Mouse (Mus musculus) midbrain, embryonic 14.5 days (tissue): ENCODE data around the gene Defb43. TPM values are rescaled to one million over a fixed set of nuclear protein-coding genes. Genes with fewer than 3 reads are reported as not detected.

Experiments
- ATAC-seq: fragments of 200-750 bp; cut with Nextera tagmentation; 2 replicates; pipeline ENCODE4 v1.8.0; 2017; ENCODE audit warnings: moderate number of reproducible peaks, moderate library complexity; ENCODE audit not compliant: low FRiP score, low TSS enrichment
- DNase-seq: peaks from one replicate; pipeline ENCODE4 v3.0.0-alpha.2; 2015
- H3K27ac ChIP-seq: fragments of 300-500 bp; sonication (generic); replicated peaks from 2 replicates; pipeline ENCODE4 v1.5.1; 2014; ENCODE audit warnings: mild to moderate bottlenecking, low read depth, low read length, moderate library complexity
- H3K27me3 ChIP-seq: fragments of 300-500 bp; sonication (generic); 2 replicates; pipeline ENCODE4 v1.6.1; 2014; ENCODE audit warnings: low read length, control low read depth, mixed read lengths; ENCODE audit not compliant: control insufficient read depth, insufficient read depth
- H3K36me3 ChIP-seq: fragments of 300-500 bp; sonication (generic); 2 replicates; pipeline ENCODE4 v1.6.1; 2014; ENCODE audit warnings: low read length, control low read depth; ENCODE audit not compliant: control insufficient read depth, insufficient read depth
- H3K4me1 ChIP-seq: fragments of 300-500 bp; sonication (generic); 2 replicates; pipeline ENCODE4 v1.6.1; 2014; ENCODE audit warnings: mild to moderate bottlenecking, antibody characterized with exemption, low read length, control low read depth; ENCODE audit not compliant: control insufficient read depth, insufficient read depth
- H3K4me2 ChIP-seq: fragments of 300-500 bp; sonication (generic); 2 replicates; pipeline ENCODE4 v1.6.1; 2014; ENCODE audit warnings: mild to moderate bottlenecking, low read length, moderate library complexity
- H3K4me3 ChIP-seq: fragments of 300-500 bp; sonication (generic); replicated peaks from 2 replicates; pipeline ENCODE4 v1.5.1; 2014; ENCODE audit warnings: low read depth, low read length
- H3K9ac ChIP-seq: fragments of 300-500 bp; sonication (generic); replicated peaks from 2 replicates; pipeline ENCODE4 v1.6.1; 2014; ENCODE audit warnings: mild to moderate bottlenecking, low read length, moderate library complexity
- H3K9me3 ChIP-seq: fragments of 300-500 bp; sonication (generic); 2 replicates; pipeline ENCODE4 v1.6.1; 2016; ENCODE audit warnings: low read length, control low read depth, mixed read lengths; ENCODE audit not compliant: control insufficient read depth
- WGBS: fragments of 180-500 bp; shearing (Covaris S2); extraction: QIAGEN DNeasy Blood & Tissue Kit; methylation state at CpG from one replicate; pipeline ENCODE4 v1.1.7; 2014; 5-methylcytosine and 5-hydroxymethylcytosine counted together
- polyA plus RNA-seq: library from polyadenylated mRNA; unstranded; fragments of >200 nt; fragmentation: Nextera tagmentation; extraction: Ambion mirVana; gene quantifications from 2 replicates; pipeline ENCODE4 v1.2.1, GENCODE M21; 2014

Defb43 gene
- polyA plus RNA-seq, 1 experiment from 2014 or later = not detected

DNA sequence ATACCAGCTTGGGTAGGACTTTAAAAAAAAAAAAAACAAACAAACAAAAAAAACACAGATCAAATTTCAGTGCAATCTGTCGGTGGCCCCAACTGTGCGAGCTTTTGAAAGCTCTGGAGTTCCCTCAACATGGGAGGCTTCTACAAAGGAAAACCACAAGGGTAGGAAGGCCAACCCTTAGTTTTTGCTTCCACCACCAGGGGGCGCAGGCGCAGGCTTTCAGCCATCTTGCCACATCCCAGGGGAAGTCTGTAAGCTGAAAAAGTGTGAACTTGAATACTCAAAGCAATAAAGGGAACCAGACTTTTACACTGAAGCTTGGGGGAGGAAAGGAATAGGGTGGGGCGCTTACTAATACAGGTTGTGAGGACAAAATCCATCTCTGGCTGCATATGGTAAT is 39.2 kb downstream of the Defb43 start:
- Histone ChIP-seq H3K36me3 (no peaks in the 10 kb centered on the region), H3K4me2 (no peak overlapping the region), H3K4me3 (no peak overlapping the region), H3K9me3 (no peaks in the 10 kb centered on the region), H3K27ac (no peak overlapping the region), H3K9ac (no peak overlapping the region), H3K27me3 (no peaks in the 10 kb centered on the region), H3K4me1 (no peaks in the 10 kb centered on the region)
- peak; percentile 64 for DNase-seq
- WGBS = 38% methylated on average over 5 of the region's 5 CpGs
- ATAC-seq = no peak

DNA sequence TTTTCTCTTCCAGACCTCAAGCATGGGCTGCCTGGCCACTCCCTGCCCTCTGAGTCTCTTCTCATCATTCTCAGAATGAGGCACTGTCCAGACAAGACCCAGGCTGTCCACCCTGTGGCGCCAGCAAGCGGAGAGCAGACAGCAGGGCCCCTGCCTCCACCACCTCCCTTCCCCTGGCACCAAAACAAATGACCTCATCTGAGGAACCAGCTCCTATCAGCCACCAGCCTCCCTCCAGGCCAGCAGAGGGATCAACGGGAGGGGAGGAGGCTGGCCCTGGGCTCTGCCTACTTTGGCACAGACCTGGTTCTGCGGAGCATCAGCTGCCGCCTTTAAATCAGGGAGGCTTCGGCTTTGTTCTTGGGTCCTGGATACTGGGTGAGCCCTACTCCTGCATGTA is 43.2 kb downstream of the Defb43 start:
- Histone ChIP-seq H3K4me2 (no peak overlapping the region), H3K4me3 (no peak overlapping the region), H3K27me3 (no peaks in the 10 kb centered on the region), H3K27ac (no peak overlapping the region), H3K9ac (no peak overlapping the region), H3K36me3 (no peaks in the 10 kb centered on the region), H3K4me1 (no peaks in the 10 kb centered on the region), H3K9me3 (no peaks in the 10 kb centered on the region)
- ATAC-seq (no peak), DNase-seq (peak; percentile 38)
- WGBS = 36% methylated on average over 6 of the region's 6 CpGs

DNA sequence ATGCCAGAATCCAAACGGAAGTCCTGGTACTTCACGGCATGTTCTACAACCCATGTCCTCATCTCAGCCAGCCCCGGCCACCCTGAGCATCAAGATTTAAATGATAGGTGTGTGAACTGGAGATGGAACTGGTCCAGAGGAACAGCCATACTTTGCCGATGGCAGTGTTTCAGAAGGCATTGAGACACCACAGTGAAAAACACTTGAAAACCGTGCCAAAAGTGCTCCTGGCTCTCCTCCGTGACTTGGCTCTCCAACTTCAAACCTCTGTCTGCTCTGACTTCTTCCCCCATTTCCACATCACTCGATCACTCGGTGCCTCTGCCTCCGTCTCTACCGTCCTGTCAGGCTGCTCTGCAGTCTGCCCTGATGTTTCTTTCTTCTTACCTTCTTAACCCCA is 48.8 kb downstream of the Defb43 start:
- Histone ChIP-seq H3K27ac (no peak overlapping the region), H3K9ac (no peak overlapping the region), H3K9me3 (no peaks in the 10 kb centered on the region), H3K27me3 (no peaks in the 10 kb centered on the region), H3K4me1 (no peaks in the 10 kb centered on the region), H3K4me2 (no peak overlapping the region), H3K4me3 (no peak overlapping the region), H3K36me3 (no peaks in the 10 kb centered on the region)
- 85% methylated on average over 10 of the region's 10 CpGs for WGBS
- DNase-seq = no peak
- no peak for ATAC-seq

DNA sequence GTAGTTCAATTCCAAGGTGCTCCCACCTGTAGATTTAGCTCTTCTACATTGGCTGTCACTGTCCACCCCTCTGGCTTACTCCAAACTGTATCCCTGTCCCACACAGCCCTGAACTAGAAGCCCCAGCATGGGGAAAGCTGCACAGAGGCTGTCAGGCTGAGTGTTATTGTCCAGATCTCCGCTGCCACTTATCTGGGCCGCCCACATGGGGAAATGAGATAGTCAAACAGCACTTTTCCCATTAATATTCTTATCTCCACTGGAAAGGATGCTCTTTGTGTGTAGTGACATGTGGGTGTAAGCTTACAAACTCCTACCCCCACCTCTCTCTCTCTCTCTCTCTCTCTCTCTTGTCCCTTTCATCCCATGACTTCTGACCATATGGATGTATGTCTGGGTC is 50.6 kb downstream of the Defb43 start:
- Histone ChIP-seq H3K27ac (no peak overlapping the region), H3K36me3 (no peaks in the 10 kb centered on the region), H3K4me2 (no peak overlapping the region), H3K9me3 (no peaks in the 10 kb centered on the region), H3K9ac (no peak overlapping the region), H3K4me1 (no peaks in the 10 kb centered on the region), H3K4me3 (no peak overlapping the region), H3K27me3 (no peaks in the 10 kb centered on the region)
- DNase-seq (no peak), ATAC-seq (no peak)
- 86% methylated on average over 2 of the region's 2 CpGs for WGBS

DNA sequence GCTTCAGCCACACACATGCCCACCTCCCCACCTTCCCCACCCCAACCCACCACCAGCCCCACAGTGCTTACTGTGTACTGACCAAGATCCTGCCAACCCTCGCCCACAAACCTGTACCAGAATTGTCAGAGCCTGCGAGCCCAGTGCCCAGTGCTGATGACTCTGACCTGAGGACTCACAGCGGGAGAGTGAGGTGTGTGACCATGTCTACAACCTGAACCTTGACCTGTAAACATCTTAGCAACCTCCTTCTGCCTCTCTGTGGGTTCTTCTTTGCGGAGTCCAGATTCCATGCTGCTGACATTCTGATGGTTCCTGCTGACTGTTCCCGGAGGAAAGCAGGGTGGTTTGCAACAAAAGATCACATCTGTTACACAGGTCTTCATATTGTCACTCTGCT is 53.8 kb downstream of the Defb43 start:
- Histone ChIP-seq H3K4me2 (no peak overlapping the region), H3K9me3 (no peaks in the 10 kb centered on the region), H3K4me3 (no peak overlapping the region), H3K36me3 (no peaks in the 10 kb centered on the region), H3K27me3 (no peaks in the 10 kb centered on the region), H3K27ac (no peak overlapping the region), H3K9ac (no peak overlapping the region), H3K4me1 (no peaks in the 10 kb centered on the region)
- WGBS = 80% methylated on average over 5 of the region's 5 CpGs
- no peak for DNase-seq
- ATAC-seq = no peak

DNA sequence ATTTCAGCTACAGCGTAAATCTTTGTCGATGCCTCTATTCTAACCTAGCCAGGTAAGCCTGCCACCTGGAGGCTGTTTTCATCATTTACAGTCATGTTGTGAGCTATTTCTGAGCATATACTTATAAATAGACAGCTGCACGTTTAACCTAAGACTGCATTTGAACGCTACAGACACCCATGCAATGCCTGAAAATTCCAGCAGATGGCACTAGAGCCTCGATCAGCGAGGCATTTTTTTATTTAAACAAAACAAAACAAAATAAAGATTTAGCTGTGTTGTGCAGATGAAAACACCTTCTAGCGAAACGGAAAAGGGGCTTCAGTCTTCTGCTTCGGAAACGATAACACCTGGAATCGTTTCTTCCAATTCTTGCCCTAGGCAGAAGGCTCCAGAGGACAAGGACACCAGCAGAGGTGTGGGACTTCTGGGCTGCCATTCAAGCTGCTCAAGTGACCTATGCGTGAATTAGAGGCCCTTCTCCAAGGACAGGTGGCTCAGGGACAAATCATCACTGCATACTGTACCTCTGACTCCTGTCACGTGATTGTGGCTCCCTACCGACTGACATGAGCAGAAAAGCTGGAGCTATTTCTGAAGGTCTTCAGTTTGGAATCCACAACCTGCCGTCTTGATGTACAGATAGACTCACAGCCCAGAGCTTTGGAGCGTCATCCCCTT is 55.2 kb downstream of the Defb43 start:
- Histone ChIP-seq H3K36me3 (no peaks in the 10 kb centered on the region), H3K4me1 (no peaks in the 10 kb centered on the region), H3K4me3 (no peak overlapping the region), H3K27me3 (no peaks in the 10 kb centered on the region), H3K27ac (no peak overlapping the region), H3K9me3 (no peaks in the 10 kb centered on the region), H3K9ac (no peak overlapping the region), H3K4me2 (peak overlapping the region; percentile 30)
- DNase-seq (peak; percentile 91), ATAC-seq (no peak)
- WGBS = 32% methylated on average over 16 of the region's 16 CpGs

Other genes with a start within 250 kb of the Defb43 start
- gene Wdfy2, start 174.1 kb upstream of the Defb43 start, polyA plus RNA-seq = 9.1 and 13.0 TPM in 2 replicates
- gene Defb48, start 27.3 kb upstream of the Defb43 start, polyA plus RNA-seq = not detected in 2 replicates
- gene Defb47, start 13.7 kb upstream of the Defb43 start, polyA plus RNA-seq = 0.75 TPM in 1 of 2 replicates, not detected in the other
- 0.29 TPM in 1 of 2 replicates, not detected in the other for gene Defb42, start 35.2 kb downstream of the Defb43 start, polyA plus RNA-seq
- not detected in 2 replicates for gene Defb30, start 38.2 kb downstream of the Defb43 start, polyA plus RNA-seq